Mouse (Mus musculus) kidney, adult 18-20 months (tissue): Measurements from ENCODE around the gene Slc22a26.
A peak's percentile ranks its signal among the peaks of the same experiment; 100 is the strongest.
"Not testable (repeated sequence)": the region's sequence is repeated elsewhere in the genome, so short reads cannot be mapped to it uniquely, and the experiment has no call there.

Source experiments
- DNase-seq: peaks from one replicate; pipeline ENCODE4 v3.0.0; 2021

Gene Slc22a26

DNA sequence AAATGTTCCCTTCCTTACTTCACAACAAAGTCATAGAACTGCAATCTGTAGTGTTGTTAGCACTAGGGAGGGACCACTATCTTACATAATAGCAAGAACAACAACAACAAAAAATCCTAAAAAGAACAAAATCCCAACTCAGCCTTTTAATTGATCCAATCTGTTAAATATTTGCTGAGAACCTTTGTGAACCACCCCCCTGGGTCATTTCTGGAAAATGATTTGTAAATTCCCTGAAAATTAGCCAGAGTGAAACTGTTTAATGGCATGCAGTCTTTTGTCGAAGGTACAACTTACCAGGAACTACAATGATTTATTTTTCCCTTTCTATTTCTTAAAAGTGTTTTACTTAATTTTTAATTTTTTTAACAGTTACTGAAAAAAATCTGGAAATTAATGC is at the start of gene Slc22a26:
Gene Slc22a26, minus strand, starts transcription at position 97 of the 400 bp plus-strand sequence.
- no peak for DNase-seq

DNA sequence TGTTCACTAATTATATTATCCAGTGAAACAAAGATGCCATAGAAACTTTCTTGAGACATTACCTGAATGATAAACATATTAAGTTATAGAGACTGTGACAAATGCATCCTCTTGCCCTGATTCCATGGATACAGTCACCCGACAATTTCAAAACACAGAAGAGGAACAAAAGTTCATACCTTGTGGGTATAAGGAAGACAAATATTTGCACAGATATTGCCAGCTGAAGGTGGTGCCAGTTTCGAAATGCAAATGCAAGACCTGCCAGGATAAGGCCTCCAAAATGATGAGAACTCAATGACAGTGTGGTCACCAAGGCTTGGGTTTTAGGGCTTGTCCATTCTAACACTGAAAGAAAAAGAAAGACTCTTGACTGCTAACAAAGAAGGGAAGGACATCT is 27.4 kb upstream of the Slc22a26 start:
- no peak for DNase-seq

DNA sequence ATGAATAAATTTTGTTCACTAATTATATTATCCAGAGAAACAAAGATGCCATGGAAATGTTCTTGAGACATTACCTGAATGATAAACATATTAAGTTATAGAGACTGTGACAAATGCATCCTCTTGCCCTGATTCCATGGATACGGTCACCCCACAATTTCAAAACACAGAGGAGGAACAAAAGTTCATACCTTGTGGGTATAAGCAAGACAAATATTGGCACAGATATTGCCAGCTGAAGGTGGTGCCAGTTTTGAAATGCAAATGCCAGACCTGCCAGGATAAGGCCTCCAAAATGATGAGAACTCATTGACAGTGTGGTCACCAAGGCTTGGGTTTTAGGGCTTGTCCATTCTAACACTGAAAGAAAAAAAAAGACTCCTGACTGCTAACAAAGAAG is 11.9 kb downstream of the Slc22a26 start:
- DNase-seq = no peak

DNA sequence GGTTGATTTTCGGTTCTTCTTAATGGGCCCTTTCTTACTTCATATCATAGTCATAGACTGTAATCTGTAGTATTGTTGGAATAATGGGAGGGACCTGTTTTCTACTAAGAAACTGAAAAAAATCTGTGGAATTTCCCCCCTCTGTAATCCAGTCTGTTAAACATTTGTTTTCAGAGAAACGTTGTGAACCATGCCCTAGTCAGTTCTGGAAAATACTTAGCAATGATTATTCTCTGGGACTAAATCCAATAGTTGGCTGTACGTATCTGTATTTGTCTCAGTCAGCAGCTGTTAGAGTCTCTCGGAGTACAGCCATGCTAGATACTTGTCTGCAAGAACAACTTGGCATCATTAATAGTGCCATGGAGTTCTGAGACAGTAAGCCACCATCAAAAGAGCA is 27.2 kb downstream of the Slc22a26 start:
- peak; percentile 9 for DNase-seq

DNA sequence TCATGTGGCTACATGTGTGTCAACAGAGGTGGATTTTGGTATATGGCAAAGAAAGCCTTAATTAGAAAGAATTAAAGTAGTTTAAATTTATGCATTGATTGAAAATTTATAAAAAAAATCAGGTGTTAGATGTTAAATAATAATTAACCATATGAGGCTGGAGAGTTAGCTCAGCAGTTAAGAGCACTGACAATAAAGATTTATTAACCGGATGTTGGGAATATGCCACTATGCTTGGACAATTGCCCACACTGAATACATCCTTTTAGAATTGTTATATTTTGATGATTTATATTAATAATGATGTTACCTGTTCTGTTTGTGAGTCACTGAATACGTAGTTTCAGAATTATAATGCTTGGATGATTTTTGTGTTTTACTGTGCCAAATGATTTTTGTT is 36.3 kb downstream of the Slc22a26 start:
- no peak for DNase-seq

DNA sequence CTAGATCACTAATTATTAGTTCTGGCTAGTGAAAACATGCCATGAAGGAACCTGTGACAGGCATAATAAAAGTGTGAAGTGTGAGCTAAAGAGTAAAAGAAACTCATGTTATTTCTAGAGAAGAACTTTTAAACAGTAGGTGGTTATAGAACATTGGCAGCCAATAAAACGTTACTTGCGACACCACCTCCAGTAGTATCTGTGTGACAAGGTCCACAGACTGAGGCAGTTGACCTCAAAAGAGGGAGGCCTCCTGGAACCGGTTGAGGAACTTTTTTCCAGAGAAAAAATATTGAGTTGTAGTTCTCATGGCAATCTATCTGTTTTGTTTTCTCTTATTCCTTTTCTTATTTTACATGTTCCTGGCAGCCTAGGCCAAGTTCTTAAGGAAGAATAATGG is 36.9 kb downstream of the Slc22a26 start:
- no peak for DNase-seq

DNA sequence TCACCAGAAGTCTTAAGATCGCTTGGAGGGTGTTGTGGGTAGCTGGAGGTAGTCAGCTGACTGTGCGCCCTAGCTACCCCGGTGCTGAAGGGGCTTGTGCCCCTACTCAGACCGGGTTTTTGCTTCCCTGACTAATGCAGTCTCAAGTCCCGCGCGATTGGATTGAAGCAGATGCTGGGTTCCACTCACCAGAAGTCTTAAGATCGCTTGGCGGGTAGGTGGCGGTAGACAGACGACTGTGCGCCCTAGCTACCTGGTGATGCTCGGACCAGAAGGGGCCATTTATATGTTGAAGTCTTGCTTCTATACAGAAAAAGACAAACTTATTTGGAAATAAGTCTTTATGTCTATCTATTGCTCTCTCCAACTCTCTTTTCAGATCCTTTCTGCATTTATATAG is 49.1 kb downstream of the Slc22a26 start:
- DNase-seq = not testable (repeated sequence)
